Mouse (Mus musculus) kidney, postnatal 14 days (tissue): Measurements from ENCODE around the gene Clpsl2.
A peak's percentile ranks its signal among the peaks of the same experiment; 100 is the strongest.
"Not testable (repeated sequence)": the region's sequence is repeated elsewhere in the genome, so short reads cannot be mapped to it uniquely, and the experiment has no call there.

Experiments used
- DNase-seq: peaks from one replicate; pipeline ENCODE4 v3.0.0; 2022; ENCODE audit warnings: mixed read lengths

Clpsl2 gene

GRCm38 (mm10) chr17:28521071-28521726, 28.0 kb upstream of the Clpsl2 start:
- no peak for DNase-seq

- DNase-seq, result peak; percentile 46
Measured at GRCm38 (mm10) chr17:28521920-28522319, 27.3 kb upstream of the Clpsl2 start.

- peak; percentile 96 for DNase-seq
Measured at GRCm38 (mm10) chr17:28522623-28523354, 26.4 kb upstream of the Clpsl2 start.

GRCm38 (mm10) chr17:28523355-28524008, 25.7 kb upstream of the Clpsl2 start:
- DNase-seq, result no peak

GRCm38 (mm10) chr17:28524009-28524695, 25.1 kb upstream of the Clpsl2 start:
- DNase-seq, result no peak

- DNase-seq, result no peak
Measured at GRCm38 (mm10) chr17:28524831-28525430, 24.3 kb upstream of the Clpsl2 start.

GRCm38 (mm10) chr17:28527184-28528042, 21.8 kb upstream of the Clpsl2 start:
- DNase-seq, result peak; percentile 34

GRCm38 (mm10) chr17:28528043-28528351, 21.2 kb upstream of the Clpsl2 start:
- DNase-seq, result peak; percentile 90

GRCm38 (mm10) chr17:28529116-28529515, 20.1 kb upstream of the Clpsl2 start:
- DNase-seq, result no peak

GRCm38 (mm10) chr17:28530506-28530905, 18.7 kb upstream of the Clpsl2 start, which contains the start of gene Armc12:
Gene Armc12, plus strand, starts transcription at chr17:28530806.
- DNase-seq, result no peak

- no peak for DNase-seq
Measured at GRCm38 (mm10) chr17:28531946-28532345, 17.3 kb upstream of the Clpsl2 start.

GRCm38 (mm10) chr17:28532557-28532956, 16.7 kb upstream of the Clpsl2 start:
- DNase-seq, result no peak

- DNase-seq, result no peak
Measured at GRCm38 (mm10) chr17:28533327-28533726, 15.9 kb upstream of the Clpsl2 start.

GRCm38 (mm10) chr17:28537881-28538280, 11.3 kb upstream of the Clpsl2 start:
- DNase-seq, result no peak

GRCm38 (mm10) chr17:28546925-28547324, 2.3 kb upstream of the Clpsl2 start:
- DNase-seq, result no peak

- no peak for DNase-seq
Measured at GRCm38 (mm10) chr17:28548550-28548949, 661 bp upstream of the Clpsl2 start.

- DNase-seq, result peak; percentile 73
Measured at GRCm38 (mm10) chr17:28553040-28553793, 4.0 kb downstream of the Clpsl2 start.

GRCm38 (mm10) chr17:28554021-28554420, 4.8 kb downstream of the Clpsl2 start:
- DNase-seq, result not testable (repeated sequence)

- DNase-seq, result no peak
Measured at GRCm38 (mm10) chr17:28556635-28557396, 7.6 kb downstream of the Clpsl2 start.

- no peak for DNase-seq
Measured at GRCm38 (mm10) chr17:28557772-28558171, 8.6 kb downstream of the Clpsl2 start.
